ENCODE assay signal across 12 mouse cellular contexts in genomic region chr5:142703569-142703968, GRCm38 (mm10). TPM values are rescaled to one million over a fixed set of nuclear protein-coding genes. Genes with fewer than 3 reads are reported as not detected.
DNase-seq lines count a peak whose midpoint lies in the region; ATAC-seq and TF ChIP-seq lines count a peak whose summit lies in the region.
"Had no signal": no experiment of that assay in that cellular context is flagged by ENCODE, and none has a peak within 500 bp of the region (broad histone marks: within the 10 kb centered on the region; RNA-seq: fewer than 3 reads in every experiment).

No protein-coding gene starts in this region.

- H3K27ac ChIP-seq in forebrain, embryonic 16.5 days (ENCODE audit: low read length), result no peak overlapping the region
- no peak overlapping the region for H3K27ac ChIP-seq in midbrain, embryonic 13.5 days
- no peak overlapping the region for H3K27ac ChIP-seq in heart, adult 2 months
- H3K27ac ChIP-seq: embryonic facial prominence, embryonic 12.5 days had no signal

- peak overlapping the region; percentile 91 for H3K4me3 ChIP-seq in forebrain, embryonic 16.5 days (replicated peaks; ENCODE audit: low read length)
- peak overlapping the region; percentile 85 for H3K4me3 ChIP-seq in midbrain, embryonic 13.5 days (replicated peaks)
- no peak overlapping the region for H3K4me3 ChIP-seq in heart, adult 2 months

- peaks cover 11% of the 10 kb centered on the region for H3K36me3 ChIP-seq in forebrain, embryonic 16.5 days (ENCODE audit: control insufficient read depth, insufficient read depth)
- H3K36me3 ChIP-seq in midbrain, embryonic 13.5 days, result peaks cover 33% of the 10 kb centered on the region
- H3K36me3 ChIP-seq in heart, adult 2 months (ENCODE audit: control insufficient read depth, insufficient read depth, low read length), result no peaks in the 10 kb centered on the region
- H3K36me3 ChIP-seq: embryonic facial prominence, embryonic 12.5 days had no signal

- no peak for TF ChIP-seq POLR2A in heart, adult 2 months (IDR thresholded peaks at IDR 0.05; ENCODE audit: insufficient read depth, low read depth, low read length)

- H3K4me2 ChIP-seq in forebrain, embryonic 16.5 days (ENCODE audit: low read length), result peak overlapping the region; percentile 88
- peak overlapping the region; percentile 89 for H3K4me2 ChIP-seq in midbrain, embryonic 13.5 days (replicated peaks)

- 0 out of 2 replicates have a peak, but pooled peaks cover 2% of the 10 kb centered on the region for H3K27me3 ChIP-seq in forebrain, embryonic 16.5 days (replicated peaks; ENCODE audit: control insufficient read depth, insufficient read depth, low read length)
- H3K27me3 ChIP-seq in midbrain, embryonic 13.5 days, result peaks cover 18% of the 10 kb centered on the region
- peaks cover 3% of the 10 kb centered on the region for H3K27me3 ChIP-seq in heart, adult 2 months (ENCODE audit: control insufficient read depth, insufficient read depth, low read length)

- WGBS in forebrain, embryonic 16.5 days, result 57% methylated on average over 10 of the region's 10 CpGs
- WGBS in midbrain, embryonic 13.5 days, result 75% methylated on average over 10 of the region's 10 CpGs
- WGBS in heart, adult 2 months, result 76% methylated on average over 10 of the region's 10 CpGs

- peak; percentile 19; the same call in 1 of the 2 replicates for ATAC-seq in forebrain, embryonic 16.5 days
- no peak for ATAC-seq in midbrain, embryonic 13.5 days

- TF ChIP-seq EP300 in heart, adult 2 months (IDR thresholded peaks at IDR 0.05; ENCODE audit: insufficient read depth, low read depth, low read length), result no peak

- no peaks in the 10 kb centered on the region for H3K9me3 ChIP-seq in forebrain, embryonic 16.5 days (ENCODE audit: control insufficient read depth, low read length)
- H3K9me3 ChIP-seq in midbrain, embryonic 13.5 days, result no peaks in the 10 kb centered on the region
- H3K9me3 ChIP-seq: embryonic facial prominence, embryonic 12.5 days had no signal

- TF ChIP-seq CTCF in heart, adult 2 months (IDR thresholded peaks at IDR 0.05), result no peak

- H3K9ac ChIP-seq in forebrain, embryonic 16.5 days (replicated peaks; ENCODE audit: low read depth, low read length), result peak overlapping the region; percentile 99
- H3K9ac ChIP-seq in midbrain, embryonic 13.5 days (replicated peaks), result peak overlapping the region; percentile 91
- H3K9ac ChIP-seq in heart, adult 2 months (ENCODE audit: low read depth, low read length), result no peak overlapping the region

- DNase-seq in Muller cell, postnatal 12 days (ENCODE audit: inconsistent ontology term), result peak; percentile 36
- DNase-seq in cerebellum, adult 11 months, result peak; percentile 81
- no peak for DNase-seq in heart, adult 2 months
- DNase-seq in kidney, adult 18-20 months, result no peak
- no peak for DNase-seq in gastrocnemius, postnatal 14 days
- DNase-seq in lung, adult 18-20 months, result no peak
- DNase-seq: gastrocnemius, postnatal 25 days; thymus, postnatal 36 days had no signal

- H3K79me2 ChIP-seq in heart, adult 2 months (replicated peaks; ENCODE audit: control insufficient read depth, insufficient read depth, low read length), result no peaks in the 10 kb centered on the region

- intact Hi-C loops in heart, adult 2 months (cut with DNase I), result no loop called here
- intact Hi-C loops in gastrocnemius, postnatal 14 days (cut with DNase I; ENCODE audit: low total_unique reads), result no loop called here

- peaks cover 25% of the 10 kb centered on the region for H3K4me1 ChIP-seq in forebrain, embryonic 16.5 days (replicated peaks; ENCODE audit: control insufficient read depth, insufficient read depth, low read length)
- H3K4me1 ChIP-seq in midbrain, embryonic 13.5 days (replicated peaks), result peaks cover 26% of the 10 kb centered on the region
- no peaks in the 10 kb centered on the region for H3K4me1 ChIP-seq in heart, adult 2 months (ENCODE audit: control insufficient read depth, insufficient read depth, low read length)

RNA-seq across cellular contexts. Expression of gene Slc29a4, which starts 11.3 kb away (rescaled TPM):
- 93.7 and 99.2 TPM in 2 replicates for polyA plus RNA-seq in forebrain, embryonic 16.5 days (2015; fragmentation: Nextera tagmentation; extraction: Ambion mirVana)
- polyA plus RNA-seq in midbrain, embryonic 13.5 days (2015; fragmentation: Nextera tagmentation; extraction: Ambion mirVana), result 61.9 and 70.6 TPM in 2 replicates
- total RNA-seq in heart, adult 2 months (2021), result under 1 TPM; 0.27 to 0.31 TPM
- 0.70 and 0.73 TPM in 2 replicates for polyA plus RNA-seq in heart, adult 2 months (2012; rRNA removed)
- total RNA-seq in gastrocnemius, postnatal 14 days (2021), result under 1 TPM; 0.29 to 0.37 TPM
- total RNA-seq: hematopoietic stem cell, adult 5-6 weeks had no signal

Comparison
In these comparisons a context has a peak if more than half of its experiments do, and no peak if none do; other contexts are left out.
1. DNase-seq: peak in Muller cell, postnatal 12 days (single experiment) and cerebellum, adult 11 months (single experiment); none in heart, adult 2 months (0 of 2), kidney, adult 18-20 months (single experiment), gastrocnemius, postnatal 14 days (single experiment) and lung, adult 18-20 months (0 of 2).
2. RNA of gene Slc29a4, which starts 11.3 kb away (polyA plus RNA-seq): 93.7 to 99.2 TPM in forebrain, embryonic 16.5 days and 61.9 to 70.6 TPM in midbrain, embryonic 13.5 days; 0.70 to 0.73 TPM in heart, adult 2 months; every median in the first group is over 10 times any median in the second.